Mouse (Mus musculus) embryonic facial prominence, embryonic 10.5 days (tissue): ENCODE measurements around the gene Fam168a. TPM values are rescaled to one million over a fixed set of nuclear protein-coding genes. Genes with fewer than 3 reads are reported as not detected.
"Not testable (repeated sequence)": the region's sequence is repeated elsewhere in the genome, so short reads cannot be mapped to it uniquely, and the experiment has no call there.

Experiments used
- DNase-seq: peaks from one replicate; pipeline ENCODE4 v3.0.0-alpha.2; 2017; ENCODE audit warnings: low spot score
- H3K27ac ChIP-seq: fragments of 300-500 bp; sonication (generic); replicated peaks from 2 replicates; pipeline ENCODE4 v1.5.1; 2016; ENCODE audit warnings: mild to moderate bottlenecking
- H3K27me3 ChIP-seq: fragments of 300-500 bp; sonication (generic); replicated peaks from 2 replicates; pipeline ENCODE4 v1.6.1; 2016; ENCODE audit warnings: low read depth, mild to moderate bottlenecking; ENCODE audit not compliant: poor library complexity, severe bottlenecking
- H3K36me3 ChIP-seq: fragments of 300-500 bp; sonication (generic); replicated peaks from 2 replicates; pipeline ENCODE4 v1.6.1; 2016; ENCODE audit warnings: mild to moderate bottlenecking, moderate library complexity
- H3K4me1 ChIP-seq: fragments of 300-500 bp; sonication (generic); 2 replicates; pipeline ENCODE4 v1.6.1; 2016
- H3K4me3 ChIP-seq: fragments of 300-500 bp; sonication (generic); 2 replicates; pipeline ENCODE4 v1.5.1; 2016; ENCODE audit warnings: mild to moderate bottlenecking, moderate library complexity
- H3K9me3 ChIP-seq: fragments of 300-500 bp; sonication (generic); 2 replicates; pipeline ENCODE4 v1.6.1; 2016; ENCODE audit warnings: mild to moderate bottlenecking
- WGBS: fragments of 180-500 bp; shearing (Covaris S2); methylation state at CpG from one replicate; pipeline ENCODE4 v1.1.7; 2016; 5-methylcytosine and 5-hydroxymethylcytosine counted together
- polyA plus RNA-seq: library from polyadenylated mRNA; unstranded; fragments of >200 nt; fragmentation: Nextera tagmentation; extraction: Ambion mirVana; gene quantifications from 2 replicates; pipeline ENCODE4 v1.2.1, GENCODE M21; 2016

Gene Fam168a
- polyA plus RNA-seq, 1 experiment from 2014 or later = 31.6 TPM

DNA sequence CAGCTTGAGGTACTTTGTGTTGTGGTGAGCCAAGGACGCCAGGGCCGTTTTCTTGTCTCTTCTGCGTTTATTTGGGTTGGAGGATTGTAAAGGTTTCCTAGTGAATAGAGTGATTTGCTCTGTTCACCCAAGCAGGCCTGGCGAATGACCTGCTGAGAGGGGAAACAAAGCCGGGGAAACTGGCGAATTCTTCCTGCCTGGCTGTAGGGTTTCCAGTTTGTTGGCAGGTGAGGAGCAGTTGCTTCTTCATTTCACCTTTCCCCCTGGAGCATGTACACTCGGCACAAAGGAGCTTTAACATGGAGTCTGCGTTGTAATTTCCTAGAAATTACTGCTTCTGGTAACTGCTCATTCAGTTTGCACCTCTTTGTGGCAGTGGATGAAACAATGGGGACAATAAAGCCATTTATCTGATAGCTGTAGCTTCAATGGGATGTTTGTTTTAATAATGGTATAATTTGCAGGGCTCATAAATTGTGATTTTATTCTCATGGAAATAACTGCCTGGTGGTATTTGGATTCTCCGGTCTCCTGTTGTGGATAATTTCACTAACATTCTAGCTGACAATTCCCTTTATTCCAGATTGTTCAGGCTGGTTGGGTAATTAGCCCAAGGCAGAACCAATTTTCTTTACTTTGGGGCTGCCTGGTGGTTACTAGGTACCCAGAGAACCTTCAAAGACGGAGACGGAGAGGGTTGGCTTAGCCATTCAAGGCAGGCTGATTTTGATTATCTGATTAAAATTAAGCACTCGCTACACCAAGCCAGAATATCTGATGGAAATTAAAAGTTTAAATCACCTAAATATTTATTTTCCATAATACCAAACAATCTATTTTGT is 17.2 kb downstream of the Fam168a start:
- 22% methylated on average over 12 of the region's 12 CpGs for WGBS
- Histone ChIP-seq H3K4me3 (no peak overlapping the region), H3K27me3 (no peaks in the 10 kb centered on the region), H3K4me1 (peaks cover 27% of the 10 kb centered on the region), H3K9me3 (no peaks in the 10 kb centered on the region), H3K27ac (peak overlapping the region; percentile 19; the same call in 1 of the 2 replicates), H3K36me3 (no peaks in the 10 kb centered on the region; the same call in 1 of the 2 replicates)
- DNase-seq = no peak

DNA sequence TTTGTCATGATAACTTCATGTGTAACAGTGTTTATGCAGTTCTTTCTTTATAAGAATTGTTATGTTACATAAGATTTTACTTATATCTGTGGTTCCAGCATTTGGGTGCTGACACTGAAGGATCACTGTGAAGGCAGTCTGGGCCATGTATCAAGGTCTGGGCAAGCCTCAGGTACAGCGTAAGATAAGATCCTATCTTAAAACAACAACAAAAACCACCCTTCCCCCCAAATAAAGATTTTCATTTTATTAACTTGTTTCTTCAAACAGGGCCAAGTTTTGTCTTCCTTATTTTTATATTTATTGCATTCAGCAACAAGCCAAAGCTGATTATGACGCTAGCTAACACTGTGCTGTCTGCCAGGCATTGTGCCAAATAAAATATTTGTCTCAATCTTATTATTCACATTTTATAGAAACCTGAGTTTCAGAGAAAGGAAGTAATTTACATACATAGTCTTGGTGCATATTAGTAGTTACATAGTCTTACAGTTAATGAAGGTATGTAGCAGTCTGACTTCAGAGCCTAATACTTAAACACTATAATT is 21.2 kb downstream of the Fam168a start:
- H3K36me3 ChIP-seq = no peaks in the 10 kb centered on the region
- 93% methylated on average over 2 of the region's 2 CpGs for WGBS
- no peak for DNase-seq
- H3K4me1 ChIP-seq = peaks cover 20% of the 10 kb centered on the region
- no peaks in the 10 kb centered on the region for H3K9me3 ChIP-seq
- H3K27ac ChIP-seq = no peak overlapping the region
- H3K4me3 ChIP-seq = no peak overlapping the region
- H3K27me3 ChIP-seq = no peaks in the 10 kb centered on the region

GRCm38 (mm10) chr7:100729778-100730177 is 23.3 kb downstream of the Fam168a start:
- Histone ChIP-seq H3K9me3 (no peaks in the 10 kb centered on the region), H3K27me3 (no peaks in the 10 kb centered on the region), H3K4me3 (no peak overlapping the region), H3K4me1 (peaks cover 12% of the 10 kb centered on the region), H3K27ac (no peak overlapping the region), H3K36me3 (no peaks in the 10 kb centered on the region)
- DNase-seq = no peak
- WGBS = 88% methylated on average over 2 of the region's 2 CpGs

DNA sequence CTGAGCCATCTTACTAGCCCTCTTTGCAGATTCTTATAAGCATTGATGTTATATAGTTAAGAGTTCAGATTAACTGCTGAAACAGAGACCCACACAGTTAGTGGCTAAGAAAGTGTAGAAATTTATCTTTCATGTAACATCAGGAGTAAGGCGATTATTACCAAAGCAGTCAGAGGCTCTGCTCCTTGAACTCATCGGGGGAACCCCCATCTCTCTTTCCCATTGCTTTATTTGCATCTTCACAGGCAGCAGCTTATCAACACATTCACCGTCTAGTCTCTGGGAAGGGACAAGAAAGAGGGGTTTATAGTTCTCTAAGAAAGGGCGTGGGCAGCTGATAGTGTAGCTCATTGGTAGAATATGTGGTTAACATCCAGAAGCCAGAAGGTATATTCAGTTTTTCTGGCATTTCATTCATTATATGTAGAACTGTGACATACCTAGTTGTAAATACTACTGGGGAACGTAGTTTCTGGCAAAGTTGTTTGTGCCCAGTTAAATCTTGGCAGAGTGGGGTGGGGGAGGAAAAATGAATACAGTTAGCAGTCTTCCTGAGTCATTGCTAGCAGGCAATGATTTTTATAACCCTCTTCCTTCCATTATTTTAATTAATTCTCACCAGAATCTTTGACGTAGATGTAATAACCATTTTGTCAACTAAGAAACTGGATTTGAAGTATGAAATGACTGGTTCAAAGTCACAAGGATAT is 26.1 kb downstream of the Fam168a start:
- Histone ChIP-seq H3K4me3 (no peak overlapping the region), H3K27me3 (no peaks in the 10 kb centered on the region), H3K4me1 (peaks cover 12% of the 10 kb centered on the region), H3K36me3 (no peaks in the 10 kb centered on the region; the same call in 1 of the 2 replicates), H3K27ac (no peak overlapping the region), H3K9me3 (no peaks in the 10 kb centered on the region)
- DNase-seq = no peak
- WGBS = 74% methylated on average over 6 of the region's 6 CpGs

- 62% methylated on average over 7 of the region's 7 CpGs for WGBS
- no peak overlapping the region for H3K27ac ChIP-seq
- H3K4me1 ChIP-seq = peaks cover 12% of the 10 kb centered on the region
- H3K27me3 ChIP-seq = no peaks in the 10 kb centered on the region
- no peak overlapping the region for H3K4me3 ChIP-seq
- no peaks in the 10 kb centered on the region; the same call in 1 of the 2 replicates for H3K36me3 ChIP-seq
- no peaks in the 10 kb centered on the region for H3K9me3 ChIP-seq
- no peak for DNase-seq
Observed at GRCm38 (mm10) chr7:100733051-100733813, 26.8 kb downstream of the Fam168a start.

DNA sequence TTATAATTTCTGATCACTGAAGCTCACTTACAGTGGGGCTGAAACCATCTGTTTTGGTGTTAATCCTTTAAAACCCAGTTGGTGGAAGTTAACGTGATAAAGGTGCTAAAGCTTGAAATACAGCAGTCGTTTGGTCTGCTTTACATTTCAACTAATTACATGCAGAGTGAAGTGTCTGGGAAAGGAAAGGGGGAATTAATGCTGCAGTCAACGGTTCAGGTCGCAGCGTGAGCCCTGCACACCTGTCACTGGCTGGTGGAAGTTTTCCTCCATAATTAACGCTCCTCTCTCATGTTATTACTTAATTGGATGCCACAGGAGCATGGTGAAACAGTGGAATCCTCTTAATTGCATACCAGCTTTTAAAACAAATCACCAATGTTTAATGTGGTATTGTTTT is 27.8 kb downstream of the Fam168a start:
- no peak for DNase-seq
- 46% methylated on average over 6 of the region's 6 CpGs for WGBS
- no peaks in the 10 kb centered on the region; the same call in 1 of the 2 replicates for H3K36me3 ChIP-seq
- no peaks in the 10 kb centered on the region for H3K27me3 ChIP-seq
- H3K27ac ChIP-seq = no peak overlapping the region
- no peaks in the 10 kb centered on the region for H3K9me3 ChIP-seq
- no peak overlapping the region for H3K4me3 ChIP-seq
- peaks cover 12% of the 10 kb centered on the region for H3K4me1 ChIP-seq

- H3K4me3 ChIP-seq, H3K9me3 ChIP-seq, DNase-seq, H3K36me3 ChIP-seq, H3K27me3 ChIP-seq, H3K27ac ChIP-seq: not testable (repeated sequence)
- peaks cover 12% of the 10 kb centered on the region for H3K4me1 ChIP-seq
- 77% methylated on average over 2 of the region's 2 CpGs for WGBS
Observed at GRCm38 (mm10) chr7:100734905-100735304, 28.5 kb downstream of the Fam168a start.

GRCm38 (mm10) chr7:100736131-100736530 is 29.7 kb downstream of the Fam168a start:
- WGBS = 93% methylated on average over 3 of the region's 3 CpGs
- Histone ChIP-seq H3K27ac (no peak overlapping the region), H3K36me3 (no peaks in the 10 kb centered on the region; the same call in 1 of the 2 replicates)

DNA sequence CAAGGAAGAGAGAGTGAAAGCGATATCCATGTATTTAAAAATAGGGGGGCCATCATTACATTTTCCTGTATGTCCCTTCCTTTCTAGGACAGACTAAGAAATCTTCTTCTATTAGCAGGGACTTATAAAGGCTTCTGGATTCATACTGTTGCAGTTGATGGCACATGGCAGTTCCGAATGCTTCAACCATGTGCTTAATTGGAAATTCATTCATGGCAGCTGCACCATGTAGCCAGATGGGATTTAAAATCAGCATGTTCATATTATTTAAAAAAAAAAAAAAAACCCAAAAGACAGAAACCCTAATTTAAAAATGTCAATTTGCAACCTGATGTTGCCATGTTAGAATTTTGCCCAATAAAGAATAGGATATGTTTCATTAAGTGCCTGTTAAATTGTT is 37.9 kb downstream of the Fam168a start:
- H3K27ac ChIP-seq = no peak overlapping the region
- H3K4me3 ChIP-seq = no peak overlapping the region
- no peaks in the 10 kb centered on the region for H3K9me3 ChIP-seq
- no peak for DNase-seq
- H3K4me1 ChIP-seq = no peaks in the 10 kb centered on the region
- H3K36me3 ChIP-seq = no peaks in the 10 kb centered on the region
- no peaks in the 10 kb centered on the region for H3K27me3 ChIP-seq
- WGBS = 93% methylated on average over 2 of the region's 2 CpGs

More at GRCm38 (mm10) chr7:100736131-100736530, 29.7 kb downstream of the Fam168a start:
- H3K27me3 ChIP-seq = no peaks in the 10 kb centered on the region
- no peak for DNase-seq
- no peaks in the 10 kb centered on the region for H3K9me3 ChIP-seq
- no peak overlapping the region for H3K4me3 ChIP-seq
- H3K4me1 ChIP-seq = peaks cover 7% of the 10 kb centered on the region

GRCm38 (mm10) chr7:100750101-100750500 is 43.7 kb downstream of the Fam168a start:
- Histone ChIP-seq H3K36me3 (no peaks in the 10 kb centered on the region), H3K4me1 (no peaks in the 10 kb centered on the region), H3K27me3 (no peaks in the 10 kb centered on the region), H3K4me3 (no peak overlapping the region), H3K9me3 (no peaks in the 10 kb centered on the region), H3K27ac (no peak overlapping the region)
- 75% methylated on average over 2 of the region's 2 CpGs for WGBS
- no peak for DNase-seq

GRCm38 (mm10) chr7:100758718-100759117 is 52.3 kb downstream of the Fam168a start:
- Histone ChIP-seq H3K36me3 (peaks cover 10% of the 10 kb centered on the region; the same call in 1 of the 2 replicates), H3K4me1 (no peaks in the 10 kb centered on the region), H3K9me3 (no peaks in the 10 kb centered on the region), H3K4me3 (no peak overlapping the region), H3K27me3 (no peaks in the 10 kb centered on the region), H3K27ac (no peak overlapping the region)
- WGBS = 91% methylated on average over 7 of the region's 7 CpGs
- DNase-seq = no peak

DNA sequence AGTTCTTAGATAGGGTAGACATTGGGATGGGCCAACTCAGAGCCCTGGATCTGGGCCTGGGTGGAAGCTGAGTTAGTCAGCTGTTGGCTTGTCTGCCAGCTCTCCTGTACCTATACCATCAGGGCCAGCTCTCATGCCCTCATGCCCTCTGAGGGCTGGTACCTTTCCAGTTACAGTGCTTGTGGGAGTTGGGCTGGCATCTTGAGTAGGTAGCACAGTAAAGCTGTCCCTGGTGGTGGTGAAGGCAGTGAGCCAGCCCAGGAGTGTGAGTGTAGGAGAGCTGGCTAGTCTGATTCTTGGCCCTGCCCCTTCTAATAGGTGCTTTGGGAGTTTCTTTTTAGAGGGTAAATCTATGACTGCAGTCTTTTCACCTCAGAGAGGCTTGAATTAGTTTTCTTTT is 56.3 kb downstream of the Fam168a start:
- Histone ChIP-seq H3K4me1 (peaks cover 7% of the 10 kb centered on the region; the same call in 1 of the 2 replicates), H3K9me3 (no peaks in the 10 kb centered on the region), H3K36me3 (peaks cover 10% of the 10 kb centered on the region; the same call in 1 of the 2 replicates), H3K27ac (no peak overlapping the region), H3K27me3 (no peaks in the 10 kb centered on the region), H3K4me3 (no peak overlapping the region)
- DNase-seq = no peak
